Mouse (Mus musculus) B cell, adult 2 months (primary cell): ENCODE data around the gene Gpc5.

Experiments used
- DNase-seq, 2 experiments: peaks; one replicate each; pipeline ENCODE4 v3.0.0; 2022

The Gpc5 gene

DNA sequence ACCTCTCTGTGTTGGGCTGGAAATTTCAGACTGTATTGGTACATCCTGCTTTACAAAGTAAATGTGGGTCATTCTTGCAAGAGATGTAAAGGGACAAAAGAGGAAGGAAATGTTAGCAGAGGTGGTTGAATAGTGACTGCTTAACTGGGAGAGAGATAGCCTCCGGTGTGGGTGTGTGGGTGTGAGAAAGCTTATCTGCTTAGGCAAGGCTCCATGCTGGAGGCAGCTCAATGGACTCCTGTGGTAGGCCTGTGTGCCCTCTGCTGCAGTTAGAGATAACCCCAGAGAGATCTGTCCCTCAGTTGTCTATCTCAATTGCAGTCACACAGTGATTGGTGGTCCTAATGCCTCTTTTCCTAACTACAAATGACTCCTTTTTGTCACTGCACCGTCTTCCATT is 887.2 kb downstream of the Gpc5 start:
- no peak for DNase-seq

DNA sequence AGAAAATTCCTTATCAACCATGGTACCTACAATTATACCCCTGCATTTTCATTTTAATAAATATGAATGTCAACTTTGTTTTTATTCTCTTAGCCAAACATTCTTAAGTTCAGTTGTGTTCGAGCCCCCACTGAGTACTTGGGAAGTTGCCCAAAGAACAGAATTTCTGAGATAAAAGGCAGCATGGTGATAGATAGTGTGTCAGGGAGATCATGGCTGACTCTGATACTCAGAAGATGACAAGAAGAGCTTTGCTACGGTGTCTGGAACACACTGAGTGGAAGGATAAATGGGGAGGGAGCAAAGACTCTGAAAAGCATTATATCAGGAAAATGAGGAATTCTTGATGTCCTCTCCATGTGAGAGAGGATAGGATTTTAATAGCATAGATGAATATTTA is 898.7 kb downstream of the Gpc5 start:
- no peak for DNase-seq

DNA sequence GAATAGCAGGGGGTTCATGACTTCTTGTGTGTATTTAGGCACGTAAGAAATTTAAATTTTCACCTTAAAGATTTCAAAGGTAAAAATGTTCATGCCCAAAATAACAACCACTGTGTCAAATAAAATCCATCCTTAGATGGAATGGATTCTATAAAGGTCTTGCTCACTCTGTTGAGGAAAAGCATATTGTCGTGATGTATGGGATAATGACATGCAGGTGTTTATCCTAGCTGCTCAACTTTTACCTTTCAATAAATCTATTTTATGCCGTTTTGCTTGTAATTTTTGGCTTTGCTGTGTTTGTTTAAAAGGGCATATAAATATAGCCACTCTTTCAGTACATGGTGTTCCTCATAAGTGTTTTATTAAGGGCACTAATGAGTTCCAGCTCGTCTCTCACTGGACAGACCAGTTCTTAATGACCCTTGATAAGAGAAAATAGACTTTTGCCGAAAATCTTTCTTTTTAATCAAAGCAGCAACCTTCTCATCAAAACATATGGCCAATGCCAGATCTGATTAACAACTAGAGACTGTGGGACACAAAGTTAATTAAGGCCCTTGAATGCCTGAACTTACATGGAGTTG is 901.6 kb downstream of the Gpc5 start:
- DNase-seq: no peak

DNA sequence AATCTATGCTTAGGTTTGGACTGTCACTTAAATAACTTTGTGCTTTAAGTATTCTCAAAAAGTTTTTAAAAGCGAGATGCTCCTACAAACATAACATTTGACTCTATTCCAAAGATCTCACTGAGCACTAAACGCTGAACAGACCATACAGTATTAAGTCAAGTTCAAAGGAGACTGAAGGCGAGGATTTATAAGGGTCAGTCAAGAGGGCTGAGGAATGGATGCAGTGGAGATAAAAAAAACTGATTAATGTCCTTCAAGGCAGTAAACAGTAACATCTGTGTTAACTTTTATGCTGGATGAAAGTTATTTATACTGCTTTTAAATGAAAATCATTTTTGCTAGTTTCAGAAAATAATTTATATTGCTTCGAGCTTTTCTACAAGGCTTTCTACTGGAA is 906.9 kb downstream of the Gpc5 start:
- no peak for DNase-seq

DNA sequence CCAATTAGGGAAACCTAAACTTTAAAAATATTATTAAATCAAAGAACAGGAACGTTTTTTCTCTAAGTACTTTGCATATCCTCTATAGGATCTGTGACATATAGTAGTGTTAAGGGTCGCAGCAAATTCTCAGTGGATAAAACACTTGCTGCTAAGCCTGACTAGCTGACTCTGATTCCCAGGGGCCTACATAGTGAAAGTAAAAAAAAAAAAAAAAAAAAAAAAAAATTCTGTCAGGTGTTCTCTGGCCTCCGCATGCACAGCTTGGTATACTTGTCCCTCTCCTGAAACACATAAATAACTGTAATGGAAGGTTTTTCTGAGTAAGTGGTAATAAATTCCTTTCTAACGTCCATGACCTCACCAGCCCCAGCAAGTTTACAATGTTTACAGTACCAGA is 995.0 kb downstream of the Gpc5 start:
- no peak for DNase-seq

DNA sequence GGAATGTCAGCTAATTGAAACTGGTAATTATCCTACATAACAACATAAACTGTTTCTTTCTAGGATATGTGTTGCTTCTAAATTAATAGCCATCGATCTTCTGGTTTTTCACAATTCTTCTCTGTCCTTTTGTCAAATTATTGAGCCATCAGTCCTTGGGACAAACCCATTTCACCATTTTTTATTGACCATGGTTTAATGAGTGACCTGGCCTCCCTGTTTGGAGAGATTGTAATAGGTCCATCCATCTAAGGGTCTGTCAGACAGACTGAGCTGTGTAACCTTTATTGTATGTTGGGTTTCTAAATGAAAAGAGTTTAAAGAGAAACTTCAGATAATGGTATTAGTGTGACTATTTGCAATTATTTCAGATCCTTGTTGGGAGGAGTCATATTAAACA is 1035.9 kb downstream of the Gpc5 start:
- DNase-seq: no peak

DNA sequence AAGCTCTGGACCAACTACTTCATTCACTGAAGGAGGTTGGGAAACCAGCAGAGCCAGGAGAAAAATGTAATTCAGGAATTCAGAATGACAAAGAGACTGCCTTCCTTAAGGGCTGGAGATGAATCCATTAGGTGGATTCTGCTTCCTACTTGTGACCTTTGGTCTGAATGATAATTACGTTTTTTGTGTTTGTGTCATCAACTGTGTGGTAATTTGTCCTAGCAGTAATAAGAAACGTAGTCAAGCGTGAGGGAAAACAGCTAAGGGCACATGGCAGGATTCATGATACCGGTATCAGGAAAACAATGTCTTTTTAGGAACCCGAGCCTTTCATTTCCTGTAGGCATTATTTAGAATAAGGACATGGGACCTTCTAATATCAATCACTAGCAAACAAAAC is 1045.3 kb downstream of the Gpc5 start:
- no peak for DNase-seq

DNA sequence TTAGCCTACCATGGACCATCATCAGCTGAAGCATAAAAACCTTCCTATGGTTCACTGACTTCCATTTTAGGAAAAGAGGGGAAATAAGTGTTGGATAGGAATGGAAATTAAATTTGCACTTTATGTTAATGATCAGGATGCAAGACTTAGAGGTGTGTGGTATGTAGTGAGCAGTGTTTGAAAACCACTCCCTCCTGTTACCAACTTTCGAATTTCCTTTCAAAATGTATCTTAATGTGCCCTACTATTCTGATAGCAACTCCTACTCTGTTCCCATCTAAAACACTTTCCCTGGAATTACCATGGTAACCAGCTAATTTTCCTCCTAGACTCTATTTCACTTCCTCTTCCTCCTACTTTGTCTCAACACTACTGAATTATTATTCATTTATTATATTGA is 1045.8 kb downstream of the Gpc5 start:
- no peak for DNase-seq

DNA sequence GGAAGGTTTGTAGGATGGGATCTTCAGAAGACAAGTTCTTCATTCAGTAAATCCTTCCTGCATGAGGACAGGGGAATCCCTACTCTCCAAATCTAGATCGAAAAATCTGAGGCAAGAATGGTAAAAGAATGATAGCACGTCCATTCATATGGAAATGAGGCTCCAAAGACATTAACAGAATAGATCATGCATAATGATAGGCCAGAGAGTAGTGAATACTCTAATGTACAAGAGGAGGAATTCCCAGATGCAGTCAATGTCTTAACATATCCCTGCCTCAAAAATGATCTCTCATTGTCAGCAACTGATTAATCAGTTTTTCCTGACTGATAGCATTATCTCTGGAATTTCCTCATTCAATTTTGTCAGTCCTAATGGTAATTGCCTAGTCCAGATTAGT is 1070.6 kb downstream of the Gpc5 start:
- DNase-seq: no peak

DNA sequence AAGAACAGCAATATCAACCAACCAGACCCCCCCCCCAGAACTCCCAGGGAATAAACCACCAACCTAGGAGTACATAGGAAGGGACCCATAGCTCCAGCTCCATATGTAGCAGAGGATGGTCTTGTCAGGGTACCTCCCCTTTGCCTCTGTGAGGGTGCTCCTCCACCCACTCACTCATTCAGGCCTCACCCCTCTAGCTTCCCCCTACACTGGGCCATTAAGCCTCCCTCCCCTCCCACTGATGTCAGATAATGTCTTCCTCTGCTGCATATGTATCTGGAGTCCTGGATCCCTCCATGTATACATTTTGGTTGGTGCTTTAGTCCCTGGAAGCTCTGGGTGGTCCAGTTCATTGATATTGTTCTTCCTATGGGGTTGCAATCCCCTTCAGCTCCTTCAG is 1075.4 kb downstream of the Gpc5 start:
- DNase-seq: no peak

DNA sequence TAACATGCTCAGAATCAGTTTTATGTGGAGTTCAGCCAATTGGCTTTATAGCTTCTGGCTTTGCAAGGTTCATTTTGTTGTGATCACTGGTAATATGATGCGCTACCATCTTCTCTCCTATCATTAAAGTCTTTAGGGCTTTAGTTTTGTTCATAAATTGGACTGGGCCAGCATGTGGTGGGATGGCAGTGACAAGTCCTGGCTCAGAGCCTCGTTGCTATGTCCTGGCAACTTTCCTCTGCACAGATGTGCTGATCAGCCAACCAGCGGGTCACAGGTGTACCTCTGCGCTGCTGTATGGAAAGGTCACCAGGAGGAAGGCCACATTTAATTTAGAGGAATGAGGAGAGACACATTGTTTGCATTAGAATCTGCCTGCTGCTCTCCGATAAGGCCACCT is 1077.1 kb downstream of the Gpc5 start:
- no peak for DNase-seq

DNA sequence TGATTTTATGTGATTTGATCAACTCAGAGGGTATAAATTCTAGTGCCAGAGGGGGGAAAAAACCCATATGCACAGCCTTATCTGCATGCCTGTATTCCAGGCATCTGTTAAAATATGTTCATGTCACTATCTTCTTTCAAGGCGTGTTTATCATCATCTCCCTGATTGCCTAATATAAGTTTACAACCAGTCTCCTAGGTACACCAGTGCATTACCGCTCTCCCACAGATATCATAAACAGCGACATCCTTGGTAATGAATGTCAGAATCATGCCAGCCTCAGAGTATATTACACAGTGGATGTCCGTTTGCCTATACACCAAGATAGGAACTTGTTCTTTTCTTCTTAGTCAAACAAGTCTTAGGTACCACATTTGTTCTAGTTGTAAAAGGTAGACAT is 1095.0 kb downstream of the Gpc5 start:
- no peak for DNase-seq

DNA sequence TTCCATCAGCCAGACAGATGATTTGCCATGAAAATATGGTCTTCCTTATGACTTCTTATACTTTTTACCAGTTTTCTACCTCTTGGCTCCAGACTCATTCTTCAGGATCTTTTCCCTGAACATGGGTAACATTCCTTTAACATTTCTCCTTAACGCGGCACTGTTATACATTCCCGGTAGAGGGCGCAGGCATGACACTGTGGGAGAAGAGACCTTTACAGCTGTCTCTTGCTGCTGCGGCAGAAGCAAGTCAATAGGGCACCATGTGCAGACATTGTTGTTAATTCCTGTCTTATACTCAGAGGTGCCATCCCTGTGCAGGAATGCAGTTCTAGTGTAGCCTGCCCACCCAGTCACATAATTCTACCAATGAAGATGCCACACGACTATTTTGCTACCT is 1115.0 kb downstream of the Gpc5 start:
- DNase-seq: no peak

DNA sequence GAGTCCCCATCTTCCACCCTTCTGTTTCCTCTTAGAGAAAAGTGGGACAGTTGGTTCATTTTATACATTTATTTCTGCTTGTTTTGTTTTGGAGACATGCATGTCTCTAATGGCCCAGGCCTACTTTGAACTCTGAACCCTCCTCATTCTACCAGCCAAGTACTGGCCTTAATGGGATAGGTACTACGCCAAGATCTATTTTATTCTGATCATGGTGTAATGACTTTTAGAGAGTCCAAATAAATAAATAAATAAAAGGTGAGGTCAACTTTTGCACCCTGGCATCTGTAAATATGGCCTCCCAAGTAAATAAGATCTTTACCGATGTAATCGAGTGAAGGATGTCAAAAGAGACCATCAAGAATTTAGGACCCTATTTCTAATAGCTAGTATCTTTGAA is 1116.6 kb downstream of the Gpc5 start:
- DNase-seq: no peak

DNA sequence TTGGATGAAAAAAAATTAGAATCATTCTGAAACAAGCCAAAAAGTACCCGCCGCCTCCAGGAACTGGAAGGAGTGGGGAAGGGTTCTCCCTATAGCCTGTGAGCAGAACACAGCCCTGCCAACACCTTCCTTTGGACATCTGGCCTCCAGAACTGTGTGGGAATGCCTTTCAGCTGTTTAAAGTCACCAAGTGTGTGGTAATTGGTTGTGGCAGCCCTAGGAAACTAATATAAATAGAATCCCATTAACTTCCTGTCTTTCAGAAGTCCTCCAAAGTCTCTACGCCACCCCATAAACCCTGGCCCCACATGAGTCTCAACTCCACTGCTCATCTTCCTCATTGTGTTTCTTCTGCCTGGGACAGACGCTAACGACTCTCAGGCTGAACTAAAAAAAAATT is 1117.0 kb downstream of the Gpc5 start:
- DNase-seq: no peak

DNA sequence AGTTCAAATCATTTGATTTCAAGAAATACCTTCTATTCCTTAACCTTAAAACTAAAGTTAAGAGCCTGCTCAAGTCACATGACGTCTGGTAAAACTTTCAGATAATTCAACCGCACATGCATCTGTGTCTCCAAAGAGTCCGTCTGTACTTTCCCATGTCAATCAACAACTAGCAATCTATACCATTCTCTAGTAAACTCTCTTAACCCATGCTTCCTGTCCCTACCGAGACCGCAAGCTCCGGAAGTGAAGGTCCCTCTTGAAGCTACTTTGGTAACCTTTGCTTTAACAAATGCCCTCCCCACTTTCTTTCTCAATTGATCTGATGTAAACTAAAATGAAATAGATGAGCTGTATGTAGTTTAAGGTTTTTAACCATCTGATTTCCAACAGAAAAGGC is 1118.3 kb downstream of the Gpc5 start:
- no peak for DNase-seq

DNA sequence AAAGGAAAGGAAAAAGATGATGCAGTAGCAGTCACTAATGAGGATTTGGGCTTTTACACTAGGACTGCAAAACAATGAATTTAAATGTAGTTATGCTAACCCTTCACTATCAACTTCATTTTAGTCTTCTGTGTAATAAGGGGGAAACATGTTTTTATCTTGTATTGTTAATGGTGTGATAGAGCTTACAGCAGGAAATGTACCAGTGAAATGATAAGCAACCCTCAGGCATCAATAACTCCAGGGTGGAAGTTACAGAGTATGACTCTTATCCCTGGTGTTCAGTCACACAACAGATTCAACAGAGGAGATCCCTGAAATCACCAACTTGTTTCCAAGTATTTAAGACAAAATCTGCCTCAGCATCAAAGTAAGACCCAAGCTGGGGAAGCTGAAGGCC is 1120.0 kb downstream of the Gpc5 start:
- no peak for DNase-seq

DNA sequence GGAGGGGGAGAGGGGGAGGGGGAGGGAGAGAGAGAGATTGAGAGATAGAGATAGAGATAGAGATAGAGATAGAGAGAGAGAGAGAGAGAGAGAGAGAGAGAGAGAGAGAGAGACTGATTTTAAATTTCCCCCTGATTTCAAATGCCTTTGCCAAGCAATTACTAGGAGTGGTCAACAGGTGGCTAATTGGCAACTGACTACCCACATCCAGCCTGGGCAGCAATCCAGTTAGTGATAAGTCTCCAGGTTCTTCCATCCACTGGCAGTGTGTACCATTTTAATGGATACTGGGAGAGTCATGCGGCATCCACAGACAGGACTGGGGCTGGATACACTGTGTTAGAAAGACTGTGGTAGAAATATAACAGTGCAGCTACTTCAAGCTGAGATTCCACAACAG is 1166.1 kb downstream of the Gpc5 start:
- DNase-seq: no peak

DNA sequence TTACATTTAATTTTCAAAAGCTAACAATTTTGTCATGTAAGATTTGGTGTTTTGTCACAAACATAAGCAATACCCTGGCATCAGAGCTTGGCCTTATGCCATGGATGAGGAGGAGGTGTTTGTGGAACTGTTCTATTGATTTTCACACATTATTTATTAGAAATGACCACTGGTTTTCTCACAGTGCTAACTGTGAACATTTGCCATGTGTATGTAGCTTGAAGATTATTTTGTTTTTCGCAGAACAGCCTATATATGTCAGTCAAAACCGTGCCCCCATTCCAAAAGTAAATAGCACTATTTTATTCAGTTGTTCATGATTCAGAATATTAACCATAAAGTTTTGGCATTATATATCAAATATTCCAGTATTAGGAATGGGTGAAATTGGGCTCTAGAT is 1216.5 kb downstream of the Gpc5 start:
- DNase-seq: no peak

DNA sequence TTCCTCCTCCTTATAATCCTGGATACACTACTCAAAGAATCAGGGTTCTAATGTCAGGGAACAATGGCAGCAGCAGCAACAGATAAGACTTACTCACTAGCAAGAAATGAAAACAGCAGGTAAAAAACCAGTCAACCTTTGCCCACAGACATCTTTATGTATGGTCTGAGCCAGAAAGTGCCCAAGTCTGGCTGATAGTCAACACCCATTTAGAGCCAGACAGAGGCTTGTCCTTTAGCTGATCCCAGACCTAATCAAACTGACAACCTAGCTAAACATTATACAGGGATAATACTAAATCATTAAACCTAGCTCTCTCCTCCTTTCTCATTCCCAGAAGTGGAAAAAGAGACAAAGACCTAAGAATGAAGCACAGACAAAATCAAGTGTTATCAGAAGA is 1225.5 kb downstream of the Gpc5 start:
- no peak for DNase-seq

DNA sequence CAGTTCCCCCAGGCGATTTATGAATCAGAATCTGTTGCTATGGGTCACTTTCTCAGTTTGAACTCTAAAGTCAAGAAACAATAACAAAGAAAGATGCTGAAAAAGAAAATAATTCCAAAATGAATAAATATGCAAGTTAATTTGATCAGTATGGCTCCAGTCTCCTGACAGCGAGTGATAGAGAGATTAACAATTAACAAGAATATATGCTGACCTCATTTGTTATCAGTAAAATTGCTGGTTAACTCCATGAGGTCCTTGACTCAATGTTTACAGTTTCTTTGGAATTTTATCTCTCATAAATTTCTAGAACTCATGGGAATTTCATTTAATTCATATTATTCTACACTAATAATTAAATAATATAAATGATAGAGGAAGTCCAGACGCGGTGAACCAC is 1244.2 kb downstream of the Gpc5 start:
- no peak for DNase-seq

DNA sequence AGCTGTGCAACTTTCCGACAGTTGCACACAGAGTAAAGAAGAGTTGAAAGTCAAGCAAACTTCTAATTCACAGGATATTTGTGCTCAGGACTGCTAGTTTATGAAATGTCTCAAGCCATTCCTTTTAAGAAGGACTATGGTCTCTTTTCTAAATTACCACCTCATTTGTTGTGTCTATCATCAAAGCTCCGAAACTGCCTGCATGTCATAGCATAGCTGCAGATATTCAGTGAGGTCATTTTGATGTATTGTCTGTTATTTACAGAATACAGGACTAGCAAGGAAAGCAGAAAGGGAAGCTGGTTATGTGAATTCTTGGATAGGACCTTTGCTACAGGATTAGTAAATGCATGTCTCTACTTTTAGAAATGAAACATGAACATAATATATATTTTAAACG is 1246.4 kb downstream of the Gpc5 start:
- no peak for DNase-seq

DNA sequence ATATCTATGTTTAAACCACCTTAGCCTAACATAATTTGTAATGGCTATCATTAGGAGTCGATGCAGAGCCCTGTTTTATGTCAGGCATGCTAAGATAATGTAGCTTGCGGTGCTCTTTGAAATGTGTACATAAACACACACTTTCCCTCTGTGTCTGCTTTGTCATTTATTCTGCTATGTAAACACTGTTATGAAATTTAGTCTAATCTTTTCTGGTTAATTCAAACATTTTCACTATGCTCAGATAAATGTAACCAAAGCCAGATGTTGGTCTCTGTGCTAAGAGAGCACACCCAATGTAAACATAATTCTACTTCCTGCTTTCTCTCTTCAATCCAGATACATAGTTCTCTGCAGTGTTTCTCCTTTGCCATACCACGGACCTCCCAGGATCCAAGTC is 1256.5 kb downstream of the Gpc5 start:
- no peak for DNase-seq

DNA sequence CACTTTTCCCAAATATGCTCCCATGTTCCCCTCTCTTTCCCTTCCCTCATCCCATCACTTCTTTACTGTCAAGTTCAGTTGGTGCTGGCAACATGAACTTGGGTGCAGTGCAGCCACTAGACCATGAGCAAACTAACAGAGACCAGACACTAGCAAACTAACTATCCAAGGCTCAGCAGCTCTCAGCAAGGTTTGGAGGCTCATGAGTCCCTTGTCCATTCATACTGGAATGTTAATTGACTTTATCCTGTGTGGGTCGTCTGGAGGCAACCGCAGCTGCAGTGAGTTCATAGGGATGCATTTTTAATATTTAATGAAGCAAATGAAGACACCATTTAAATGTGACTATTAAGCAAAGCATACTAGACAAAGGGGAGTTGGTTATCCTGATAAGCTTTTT is 1292.6 kb downstream of the Gpc5 start:
- no peak for DNase-seq

DNA sequence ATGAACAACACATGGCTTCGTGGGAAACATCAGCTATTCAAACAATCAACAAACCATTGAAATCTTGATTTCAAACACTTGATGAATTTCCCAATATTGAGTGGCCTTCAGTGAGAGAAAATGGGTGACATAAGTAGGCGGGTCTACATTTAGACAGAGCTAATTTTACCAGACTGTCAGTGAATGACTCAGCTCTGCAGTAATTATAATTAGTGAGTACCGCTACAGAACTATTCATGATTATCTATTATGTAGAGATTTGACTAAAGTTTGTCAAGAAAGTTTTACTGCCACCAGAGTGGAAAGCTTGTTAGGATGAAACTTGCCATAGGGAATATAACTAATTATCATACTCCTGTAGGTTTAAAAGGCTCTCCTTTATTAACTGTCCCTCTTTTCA is 1323.5 kb downstream of the Gpc5 start:
- DNase-seq: no peak

DNA sequence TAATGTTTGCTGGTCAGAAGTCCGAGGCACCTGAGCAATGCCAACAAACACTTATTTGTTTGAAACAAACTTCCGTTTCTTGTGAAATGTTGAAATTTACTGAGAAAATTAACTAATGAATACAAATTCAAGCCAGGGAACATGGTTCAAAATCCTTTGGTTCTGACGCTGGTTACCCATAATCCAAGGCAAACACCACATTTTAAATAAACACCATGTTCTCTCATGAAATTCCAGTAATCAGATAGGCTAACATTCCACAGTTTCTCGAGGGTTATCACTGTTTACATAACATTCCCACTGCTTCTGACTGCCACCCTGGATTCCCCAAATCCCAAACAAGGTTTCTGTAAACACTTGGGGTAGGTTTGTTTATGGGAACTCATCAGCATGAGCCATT is 1356.2 kb downstream of the Gpc5 start:
- DNase-seq: no peak
